Mouse (Mus musculus) embryonic facial prominence, embryonic 13.5 days (tissue): ENCODE results near the gene Map7d3. TPM values are rescaled to one million over a fixed set of nuclear protein-coding genes. Genes with fewer than 3 reads are reported as not detected.

Experiments
- ATAC-seq: fragments of 200-750 bp; cut with Nextera tagmentation; 2 replicates; pipeline ENCODE4 v1.8.0; 2017; ENCODE audit warnings: low read depth; ENCODE audit not compliant: insufficient number of reproducible peaks, insufficient read depth, low FRiP score, low TSS enrichment
- H3K27ac ChIP-seq: fragments of 300-500 bp; sonication (generic); 2 replicates; pipeline ENCODE4 v1.5.1; 2015; ENCODE audit warnings: moderate library complexity, mild to moderate bottlenecking, inconsistent platforms
- H3K27me3 ChIP-seq: fragments of 300-500 bp; sonication (generic); 2 replicates; pipeline ENCODE4 v1.6.1; 2015; ENCODE audit warnings: mild to moderate bottlenecking, inconsistent platforms
- H3K36me3 ChIP-seq: fragments of 300-500 bp; sonication (generic); 2 replicates; pipeline ENCODE4 v1.6.1; 2015; ENCODE audit warnings: mild to moderate bottlenecking, inconsistent platforms
- H3K4me1 ChIP-seq: fragments of 300-500 bp; sonication (generic); 2 replicates; pipeline ENCODE4 v1.6.1; 2015; ENCODE audit warnings: inconsistent platforms
- H3K4me2 ChIP-seq: fragments of 300-500 bp; sonication (generic); 2 replicates; pipeline ENCODE4 v1.6.1; 2015; ENCODE audit warnings: moderate library complexity, mild to moderate bottlenecking, inconsistent platforms
- H3K4me3 ChIP-seq: fragments of 300-500 bp; sonication (generic); 2 replicates; pipeline ENCODE4 v1.5.1; 2015; ENCODE audit warnings: mild to moderate bottlenecking, inconsistent platforms
- H3K9ac ChIP-seq: fragments of 300-500 bp; sonication (generic); 2 replicates; pipeline ENCODE4 v1.6.1; 2015; ENCODE audit warnings: mild to moderate bottlenecking, inconsistent platforms
- H3K9me3 ChIP-seq: fragments of 300-500 bp; sonication (generic); 2 replicates; pipeline ENCODE4 v1.6.1; 2016; ENCODE audit warnings: inconsistent platforms
- WGBS: fragments of 180-500 bp; shearing (Covaris S2); methylation state at CpG from one replicate; pipeline ENCODE4 v1.1.7; 2015; ENCODE audit warnings: mixed read lengths; 5-methylcytosine and 5-hydroxymethylcytosine counted together
- polyA plus RNA-seq: library from polyadenylated mRNA; unstranded; fragments of >200 nt; fragmentation: Nextera tagmentation; extraction: Ambion mirVana; gene quantifications from 2 replicates; pipeline ENCODE4 v1.2.1, GENCODE M21; 2015

Gene Map7d3
- polyA plus RNA-seq, 1 experiment from 2014 or later, result 4.2 TPM

- no peak overlapping the region for H3K4me2 ChIP-seq
- no peaks in the 10 kb centered on the region for H3K27me3 ChIP-seq
- H3K9ac ChIP-seq, result no peak overlapping the region
- no peak overlapping the region for H3K4me3 ChIP-seq
- no peak overlapping the region for H3K27ac ChIP-seq
- H3K4me1 ChIP-seq, result no peaks in the 10 kb centered on the region
- no peaks in the 10 kb centered on the region for H3K9me3 ChIP-seq
- H3K36me3 ChIP-seq, result no peaks in the 10 kb centered on the region
- ATAC-seq, result no peak
Observed at GRCm38 (mm10) chrX:56769838-56770237, 52.3 kb downstream of the Map7d3 start.

GRCm38 (mm10) chrX:56760257-56760760, 61.8 kb downstream of the Map7d3 start:
- H3K27ac ChIP-seq, result no peak overlapping the region

DNA sequence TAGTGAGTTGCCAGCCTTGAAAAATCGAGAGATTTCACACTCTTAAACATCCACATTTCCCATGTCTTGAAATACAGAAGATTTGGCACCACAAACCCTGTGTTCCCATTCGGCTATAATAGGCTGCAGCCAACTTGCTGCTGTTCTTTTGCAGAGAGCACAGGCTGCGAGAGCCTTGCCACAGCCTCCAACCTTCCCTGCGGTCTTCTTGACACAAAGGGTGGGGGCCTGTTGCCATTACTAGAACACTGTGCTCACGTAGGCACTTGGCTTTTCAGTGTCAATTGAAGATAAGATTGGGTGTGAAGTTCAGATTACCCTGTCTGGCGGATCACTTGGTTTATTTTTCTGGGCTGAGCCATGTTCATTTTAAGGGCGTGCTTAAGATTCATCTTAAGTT, 65.8 kb downstream of the Map7d3 start:
- no peaks in the 10 kb centered on the region for H3K4me1 ChIP-seq
- H3K4me3 ChIP-seq, result no peak overlapping the region
- H3K27me3 ChIP-seq, result no peaks in the 10 kb centered on the region
- ATAC-seq, result no peak
- H3K36me3 ChIP-seq, result no peaks in the 10 kb centered on the region
- H3K4me2 ChIP-seq, result no peak overlapping the region
- no peak overlapping the region for H3K9ac ChIP-seq
- H3K9me3 ChIP-seq, result no peaks in the 10 kb centered on the region
- no peak overlapping the region for H3K27ac ChIP-seq
- 78% methylated on average over 7 of the region's 7 CpGs for WGBS

More at GRCm38 (mm10) chrX:56760257-56760760, 61.8 kb downstream of the Map7d3 start:
- Histone ChIP-seq H3K4me1 (no peaks in the 10 kb centered on the region), H3K4me3 (no peak overlapping the region), H3K9me3 (no peaks in the 10 kb centered on the region), H3K9ac (no peak overlapping the region), H3K27me3 (no peaks in the 10 kb centered on the region), H3K36me3 (no peaks in the 10 kb centered on the region), H3K4me2 (no peak overlapping the region)
- 89% methylated on average over 3 of the region's 3 CpGs for WGBS
- ATAC-seq, result no peak

GRCm38 (mm10) chrX:56755646-56756045, 66.5 kb downstream of the Map7d3 start:
- Histone ChIP-seq H3K27me3 (no peaks in the 10 kb centered on the region), H3K4me1 (no peaks in the 10 kb centered on the region), H3K36me3 (no peaks in the 10 kb centered on the region), H3K4me3 (no peak overlapping the region), H3K27ac (no peak overlapping the region), H3K9ac (no peak overlapping the region), H3K9me3 (no peaks in the 10 kb centered on the region), H3K4me2 (no peak overlapping the region)
- WGBS, result 30% methylated on average over 2 of the region's 2 CpGs
- no peak for ATAC-seq

DNA sequence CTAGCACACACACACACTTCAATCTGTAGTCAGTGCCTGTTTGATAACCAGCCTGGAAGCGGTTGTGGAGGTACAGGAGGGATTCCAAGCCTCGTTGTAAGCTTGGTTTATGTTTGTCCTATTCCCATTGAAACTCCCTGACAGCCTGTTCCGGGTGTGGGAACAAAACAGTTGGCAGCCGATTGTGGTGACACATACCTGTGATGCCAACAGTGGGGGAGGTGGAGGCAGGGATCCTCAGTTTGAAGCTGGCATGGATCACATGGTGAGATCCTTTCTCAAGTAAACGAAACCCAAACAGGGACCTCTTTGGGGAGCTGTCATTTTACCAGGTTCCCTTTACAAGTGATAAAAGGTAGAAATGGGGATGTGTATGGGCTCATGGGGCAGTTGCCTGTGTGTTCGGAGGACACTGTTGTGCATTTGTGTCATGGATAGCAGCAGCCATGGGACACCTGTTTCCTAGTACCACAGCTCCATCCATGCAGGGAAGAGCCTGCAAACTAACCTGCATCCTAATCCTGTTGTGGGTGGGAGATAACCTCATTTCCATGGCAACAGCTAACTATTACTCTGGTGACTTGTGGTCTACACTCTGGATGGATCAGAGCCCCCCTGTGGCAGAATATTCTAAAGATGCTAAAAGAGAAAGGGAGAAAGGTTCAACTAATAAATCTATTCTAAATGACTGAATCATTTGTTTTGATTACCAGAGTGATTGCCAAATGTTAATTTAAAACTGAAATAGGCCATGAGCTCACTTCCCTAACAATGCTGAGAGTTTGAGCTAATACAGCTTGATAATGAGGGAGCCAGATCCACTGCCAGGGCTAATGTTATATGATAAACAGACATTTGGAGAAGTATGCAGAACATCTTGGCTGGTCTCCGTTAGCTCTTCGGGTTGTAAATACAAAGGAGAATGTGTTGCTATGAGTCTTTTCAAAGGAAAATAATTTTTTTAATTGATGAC, 68.5 kb downstream of the Map7d3 start:
- H3K4me3 ChIP-seq, result no peak overlapping the region
- no peak overlapping the region for H3K4me2 ChIP-seq
- H3K36me3 ChIP-seq, result no peaks in the 10 kb centered on the region
- H3K9ac ChIP-seq, result no peak overlapping the region
- no peak overlapping the region for H3K27ac ChIP-seq
- ATAC-seq, result no peak
- no peaks in the 10 kb centered on the region for H3K9me3 ChIP-seq
- H3K27me3 ChIP-seq, result no peaks in the 10 kb centered on the region
- 82% methylated on average over 8 of the region's 8 CpGs for WGBS
- no peaks in the 10 kb centered on the region for H3K4me1 ChIP-seq

GRCm38 (mm10) chrX:56752144-56752543, 70.0 kb downstream of the Map7d3 start:
- no peak overlapping the region for H3K4me2 ChIP-seq
- no peaks in the 10 kb centered on the region for H3K4me1 ChIP-seq
- H3K36me3 ChIP-seq, result no peaks in the 10 kb centered on the region
- no peak overlapping the region for H3K27ac ChIP-seq
- no peaks in the 10 kb centered on the region for H3K27me3 ChIP-seq
- H3K4me3 ChIP-seq, result no peak overlapping the region
- no peak overlapping the region for H3K9ac ChIP-seq
- 78% methylated on average over 6 of the region's 6 CpGs for WGBS
- ATAC-seq, result no peak
- no peaks in the 10 kb centered on the region for H3K9me3 ChIP-seq

DNA sequence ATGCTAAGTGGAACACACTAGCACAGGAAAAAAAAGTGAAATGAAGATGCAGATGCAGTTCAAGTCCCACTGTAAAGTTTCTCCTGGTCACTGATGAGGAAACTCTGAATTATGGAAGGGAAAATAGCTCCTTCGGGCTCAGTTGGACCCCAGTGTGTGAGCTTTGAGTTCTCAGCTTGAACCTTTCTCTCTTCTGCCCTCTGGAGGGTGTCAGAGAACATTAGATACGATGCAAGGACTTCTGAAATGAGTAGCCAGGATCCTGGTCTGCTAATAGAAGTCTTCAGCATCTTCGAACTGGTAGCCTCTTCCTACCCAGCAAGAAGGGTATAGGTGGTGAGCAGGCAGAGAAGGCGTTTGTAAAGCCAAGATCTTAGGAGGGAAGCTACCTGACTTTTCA, 70.6 kb downstream of the Map7d3 start:
- Histone ChIP-seq H3K9me3 (no peaks in the 10 kb centered on the region), H3K9ac (no peak overlapping the region), H3K36me3 (no peaks in the 10 kb centered on the region), H3K4me1 (no peaks in the 10 kb centered on the region), H3K4me2 (no peak overlapping the region), H3K27me3 (no peaks in the 10 kb centered on the region), H3K4me3 (no peak overlapping the region), H3K27ac (no peak overlapping the region)
- no peak for ATAC-seq
- WGBS, result 54% methylated on average over 4 of the region's 4 CpGs

Other genes with a start within 250 kb of the Map7d3 start
- 23.8 and 25.1 TPM in 2 replicates for gene Mmgt1, start 224.3 kb downstream of the Map7d3 start, polyA plus RNA-seq
- 13.6 and 15.6 TPM in 2 replicates for gene Slc9a6, start 212.6 kb downstream of the Map7d3 start, polyA plus RNA-seq
- 52.3 and 57.3 TPM in 2 replicates for gene Fhl1, start 90.5 kb downstream of the Map7d3 start, polyA plus RNA-seq
- not detected in 2 replicates for gene Adgrg4, start 47.8 kb upstream of the Map7d3 start, polyA plus RNA-seq
- not detected in 2 replicates for gene Brs3, start 220.7 kb upstream of the Map7d3 start, polyA plus RNA-seq
- 84.0 and 87.7 TPM in 2 replicates for gene Htatsf1, start 231.3 kb upstream of the Map7d3 start, polyA plus RNA-seq